Mouse (Mus musculus): ENCODE data around the gene Raph1.

GRCm38 (mm10) chr1:60492404-60492803, 74.5 kb downstream of the Raph1 start:
- no peak for TF ChIP-seq POLR2A (IDR thresholded peaks at IDR 0.05; ENCODE audit: insufficient read depth, low read depth, low read length)
- TF ChIP-seq CTCF (IDR thresholded peaks at IDR 0.05; ENCODE audit: insufficient read depth, low read depth, low read length), result no peak

Data from olfactory bulb, adult 2 months (tissue).